Mouse (Mus musculus): ENCODE data around the gene Vmn2r45. TPM values are rescaled to one million over a fixed set of nuclear protein-coding genes. Genes with fewer than 3 reads are reported as not detected.

Vmn2r45 gene
- total RNA-seq (2023) = not detected

DNA sequence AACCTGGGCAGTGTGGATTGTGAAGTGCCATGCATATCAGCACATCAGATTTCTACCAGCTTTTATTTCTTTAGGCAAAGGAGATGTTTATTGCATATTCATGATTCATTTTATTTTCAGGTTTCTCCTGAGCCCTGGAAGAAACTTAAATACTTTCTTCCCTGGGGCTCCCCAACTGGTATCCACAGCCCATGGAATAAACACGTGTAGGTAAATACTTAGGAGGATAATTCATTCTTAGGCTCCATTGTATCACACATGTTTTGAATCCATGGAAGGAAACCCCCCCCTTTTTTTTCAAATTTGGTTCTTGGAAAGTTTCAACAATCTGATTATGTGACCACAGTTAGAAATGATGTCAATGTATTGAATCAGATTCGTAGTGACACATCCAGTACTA lies at the start of gene Vmn2r45:
Vmn2r45 (minus strand) TSS at position 101 of the 400 bp plus-strand sequence.

Other genes with a start within 250 kb of the Vmn2r45 start
- not detected for gene Vmn2r43, start 228.5 kb downstream of the Vmn2r45 start, total RNA-seq (2023)
- gene Vmn2r44, start 105.7 kb downstream of the Vmn2r45 start, total RNA-seq (2023) = not detected

Data from CD8-positive naive resting alpha-beta T cell, adult 57 days (primary cell).